Mouse (Mus musculus) heart, embryonic 13.5 days (tissue): ENCODE measurements around the gene Rpap1. TPM values are rescaled to one million over a fixed set of nuclear protein-coding genes. Genes with fewer than 3 reads are reported as not detected.

Source experiments
- ATAC-seq: fragments of 200-750 bp; cut with Nextera tagmentation; 2 replicates; pipeline ENCODE4 v1.8.0; 2017; ENCODE audit warnings: moderate TSS enrichment; ENCODE audit not compliant: insufficient number of reproducible peaks, low FRiP score, low TSS enrichment; ENCODE audit errors: extremely low read depth
- H3K27ac ChIP-seq: fragments of 300-500 bp; sonication (generic); replicated peaks from 2 replicates; pipeline ENCODE4 v1.5.1; 2015; ENCODE audit warnings: moderate library complexity, mild to moderate bottlenecking, inconsistent platforms
- H3K27me3 ChIP-seq: fragments of 300-500 bp; sonication (generic); replicated peaks from 2 replicates; pipeline ENCODE4 v1.6.1; 2015; ENCODE audit warnings: mild to moderate bottlenecking, inconsistent platforms
- H3K36me3 ChIP-seq: fragments of 300-500 bp; sonication (generic); 2 replicates; pipeline ENCODE4 v1.6.1; 2015; ENCODE audit warnings: mild to moderate bottlenecking, inconsistent platforms
- H3K4me1 ChIP-seq: fragments of 300-500 bp; sonication (generic); 2 replicates; pipeline ENCODE4 v1.6.1; 2015; ENCODE audit warnings: inconsistent platforms
- H3K4me2 ChIP-seq: fragments of 300-500 bp; sonication (generic); 2 replicates; pipeline ENCODE4 v1.6.1; 2015; ENCODE audit warnings: inconsistent platforms, mild to moderate bottlenecking, moderate library complexity
- H3K4me3 ChIP-seq: fragments of 300-500 bp; sonication (generic); 2 replicates; pipeline ENCODE4 v1.5.1; 2015; ENCODE audit warnings: moderate library complexity, mild to moderate bottlenecking, inconsistent platforms
- H3K9ac ChIP-seq: fragments of 300-500 bp; sonication (generic); 2 replicates; pipeline ENCODE4 v1.6.1; 2015; ENCODE audit warnings: inconsistent platforms, mild to moderate bottlenecking, moderate library complexity
- H3K9me3 ChIP-seq: fragments of 300-500 bp; sonication (generic); 2 replicates; pipeline ENCODE4 v1.6.1; 2016; ENCODE audit warnings: inconsistent platforms
- WGBS: fragments of 180-500 bp; shearing (Covaris S2); methylation state at CpG from one replicate; pipeline ENCODE4 v1.1.7; 2015; ENCODE audit warnings: mixed read lengths; 5-methylcytosine and 5-hydroxymethylcytosine counted together
- polyA plus RNA-seq: library from polyadenylated mRNA; unstranded; fragments of >200 nt; fragmentation: Nextera tagmentation; extraction: Ambion mirVana; gene quantifications from 2 replicates; pipeline ENCODE4 v1.2.1, GENCODE M21; 2015

The Rpap1 gene
- polyA plus RNA-seq: 17.6 and 19.4 TPM in 2 replicates

DNA sequence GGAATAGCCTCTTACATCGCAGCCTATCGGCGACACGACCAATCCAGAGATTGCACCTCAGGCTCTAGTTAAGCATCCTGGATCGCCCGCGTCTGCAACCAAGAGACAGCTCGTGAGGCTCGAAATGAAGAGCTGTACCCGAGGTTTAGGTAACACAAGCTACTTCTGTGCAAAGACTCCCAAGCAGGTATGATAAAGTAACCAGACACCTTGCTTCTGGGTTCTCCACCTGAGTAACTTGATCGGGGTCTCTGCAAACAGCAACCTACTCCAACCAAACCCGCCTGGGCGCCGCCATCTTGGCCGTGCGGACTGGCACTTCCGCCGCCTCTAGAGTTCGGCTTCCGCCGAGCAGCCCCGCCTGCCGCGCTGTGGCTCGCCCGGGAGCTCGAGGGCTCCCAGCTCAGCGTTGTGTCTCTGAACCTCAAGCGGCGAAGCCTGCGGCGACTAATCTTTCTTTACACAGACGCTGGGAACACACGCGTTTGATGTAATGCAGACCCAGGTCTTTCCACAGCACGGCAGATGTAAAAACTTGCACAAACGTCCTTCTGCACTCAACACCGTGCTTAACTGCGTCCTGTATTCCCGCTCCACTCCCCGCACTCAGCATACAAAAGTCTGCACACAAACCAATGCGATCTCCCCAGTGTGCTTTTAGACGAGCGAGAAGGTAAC, at the start of gene Rpap1:
Gene Rpap1, minus strand, starts transcription at position 332 of the 678 bp plus-strand sequence.
- under 1% methylated on average over 44 of the region's 44 CpGs for WGBS
- peak; percentile 76; the same call in 1 of the 2 replicates for ATAC-seq

DNA sequence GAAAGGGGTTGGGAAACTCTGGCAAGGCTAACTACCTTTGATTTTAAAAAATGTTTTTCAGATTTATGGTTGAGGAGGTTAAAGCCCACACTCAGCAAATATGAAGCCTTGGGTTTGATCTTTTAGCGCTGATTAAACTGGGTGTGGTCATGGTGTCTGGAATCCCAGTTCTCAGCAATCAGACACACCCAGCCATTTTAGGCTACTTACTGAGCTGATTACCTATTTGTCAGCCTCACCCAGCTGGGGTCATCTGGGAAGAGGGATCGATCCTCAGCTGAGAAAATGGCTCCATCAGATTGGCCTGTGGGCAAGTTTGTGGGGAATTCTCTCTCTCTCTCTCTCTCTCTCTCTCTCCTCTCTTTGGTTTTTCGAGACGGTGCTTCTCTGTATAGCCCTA, 46.9 kb upstream of the Rpap1 start:
- WGBS: 81% methylated on average over 4 of the region's 4 CpGs
- Histone ChIP-seq H3K9me3 (no peaks in the 10 kb centered on the region), H3K4me3 (no peak overlapping the region), H3K27me3 (0 out of 2 replicates have a peak, but pooled peaks cover 7% of the 10 kb centered on the region), H3K4me2 (no peak overlapping the region), H3K36me3 (no peaks in the 10 kb centered on the region), H3K9ac (no peak overlapping the region), H3K27ac (no peak overlapping the region), H3K4me1 (no peaks in the 10 kb centered on the region)
- ATAC-seq: no peak

More for the DNA sequence above, at the start of gene Rpap1:
- Histone ChIP-seq H3K27me3 (no peaks in the 10 kb centered on the region), H3K27ac (peak within 1 kb of the TSS; percentile 89), H3K9ac (peak within 1 kb of the TSS; percentile 87), H3K4me2 (peak within 1 kb of the TSS; percentile 90), H3K9me3 (no peaks in the 10 kb centered on the region), H3K36me3 (peaks cover 31% of the 10 kb centered on the region), H3K4me3 (peak within 1 kb of the TSS; percentile 74), H3K4me1 (peaks cover 14% of the 10 kb centered on the region)

DNA sequence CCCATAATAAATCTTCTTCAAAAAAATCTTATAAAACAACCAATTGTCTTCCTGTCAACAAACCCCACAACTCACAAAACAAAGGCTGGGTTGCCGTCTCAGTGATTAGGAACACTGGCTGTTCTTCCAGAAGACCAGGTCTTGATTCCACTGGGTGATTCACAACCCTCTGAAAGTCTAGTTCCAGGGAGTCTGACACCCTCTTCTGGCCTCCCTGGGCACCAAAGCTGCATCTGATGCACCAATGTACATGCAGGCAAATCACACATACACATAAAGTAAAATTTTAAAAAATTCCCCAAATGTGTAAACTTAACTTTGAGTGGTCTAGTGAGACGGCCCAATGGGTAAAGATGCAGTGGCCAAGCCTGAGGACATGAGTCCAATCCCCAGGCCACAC, 43.2 kb upstream of the Rpap1 start:
- H3K27me3 ChIP-seq: no peaks in the 10 kb centered on the region
- ATAC-seq: no peak
- no peaks in the 10 kb centered on the region for H3K36me3 ChIP-seq
- no peaks in the 10 kb centered on the region for H3K9me3 ChIP-seq
- H3K4me1 ChIP-seq: no peaks in the 10 kb centered on the region
- no peak overlapping the region for H3K4me2 ChIP-seq
- H3K9ac ChIP-seq: no peak overlapping the region
- no peak overlapping the region for H3K27ac ChIP-seq
- H3K4me3 ChIP-seq: no peak overlapping the region
- WGBS: 46% methylated on average over 2 of the region's 2 CpGs

DNA sequence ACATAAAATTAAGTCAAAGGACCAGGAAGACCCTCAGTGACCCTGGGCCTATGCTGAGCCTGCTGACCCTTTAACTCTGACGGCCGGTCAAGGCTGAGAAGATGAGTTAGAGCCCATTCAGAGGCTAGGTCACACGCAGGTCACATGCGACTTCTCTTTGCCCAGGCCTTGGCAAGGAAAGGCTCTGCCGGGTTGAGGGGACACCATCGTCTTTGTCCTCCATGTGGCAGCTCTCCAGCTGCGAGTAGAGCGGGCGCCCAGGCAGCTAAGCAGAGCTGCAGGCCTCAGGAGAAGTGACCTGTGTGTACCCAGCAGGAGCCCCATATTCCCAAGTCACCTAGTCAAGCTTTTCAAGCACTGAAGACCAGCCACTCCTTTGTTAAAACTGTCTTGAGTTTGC, 33.8 kb upstream of the Rpap1 start:
- ATAC-seq: no peak
- WGBS: 82% methylated on average over 9 of the region's 9 CpGs

DNA sequence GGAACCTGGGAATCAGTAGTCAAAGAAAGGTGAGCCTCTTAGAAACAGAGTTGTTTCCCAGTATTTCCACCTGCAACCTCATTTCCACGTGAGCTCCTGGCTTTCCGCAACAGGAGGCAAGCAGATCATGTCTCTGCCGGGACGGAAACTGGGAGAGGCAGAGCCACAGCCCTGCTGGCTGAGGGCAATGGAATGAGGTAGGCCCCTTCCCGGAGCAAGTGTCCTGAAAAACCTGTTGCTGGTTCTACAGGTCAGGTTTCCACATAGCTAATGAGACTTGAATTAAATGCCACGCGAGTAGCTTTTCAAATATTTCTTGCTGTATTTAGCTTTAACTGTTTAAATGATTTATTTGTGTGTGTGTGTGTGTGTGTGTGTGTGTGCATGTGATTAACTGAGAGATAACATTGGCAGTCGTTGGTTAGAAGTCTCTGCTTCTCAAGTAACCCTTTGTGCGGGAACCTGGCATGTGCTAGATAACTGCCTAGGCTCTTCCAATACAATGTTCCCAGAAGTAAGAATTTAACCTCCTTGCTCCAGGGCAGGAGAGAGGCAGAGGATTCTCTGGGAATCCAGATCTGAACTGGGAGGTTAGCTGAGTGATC, 31.4 kb upstream of the Rpap1 start:
- Histone ChIP-seq H3K9ac (no peak overlapping the region), H3K9me3 (no peaks in the 10 kb centered on the region), H3K4me3 (no peak overlapping the region), H3K27ac (no peak overlapping the region), H3K4me1 (peaks cover 13% of the 10 kb centered on the region), H3K36me3 (peaks cover 8% of the 10 kb centered on the region; the same call in 1 of the 2 replicates), H3K27me3 (0 out of 2 replicates have a peak, but pooled peaks cover 3% of the 10 kb centered on the region), H3K4me2 (no peak overlapping the region)
- ATAC-seq: no peak
- WGBS: 37% methylated on average over 9 of the region's 9 CpGs

More for the DNA sequence above, 33.8 kb upstream of the Rpap1 start:
- Histone ChIP-seq H3K9ac (no peak overlapping the region), H3K4me3 (no peak overlapping the region), H3K27ac (no peak overlapping the region), H3K4me2 (no peak overlapping the region), H3K9me3 (no peaks in the 10 kb centered on the region), H3K27me3 (0 out of 2 replicates have a peak, but pooled peaks cover 3% of the 10 kb centered on the region), H3K4me1 (peaks cover 6% of the 10 kb centered on the region), H3K36me3 (peaks cover 8% of the 10 kb centered on the region; the same call in 1 of the 2 replicates)

DNA sequence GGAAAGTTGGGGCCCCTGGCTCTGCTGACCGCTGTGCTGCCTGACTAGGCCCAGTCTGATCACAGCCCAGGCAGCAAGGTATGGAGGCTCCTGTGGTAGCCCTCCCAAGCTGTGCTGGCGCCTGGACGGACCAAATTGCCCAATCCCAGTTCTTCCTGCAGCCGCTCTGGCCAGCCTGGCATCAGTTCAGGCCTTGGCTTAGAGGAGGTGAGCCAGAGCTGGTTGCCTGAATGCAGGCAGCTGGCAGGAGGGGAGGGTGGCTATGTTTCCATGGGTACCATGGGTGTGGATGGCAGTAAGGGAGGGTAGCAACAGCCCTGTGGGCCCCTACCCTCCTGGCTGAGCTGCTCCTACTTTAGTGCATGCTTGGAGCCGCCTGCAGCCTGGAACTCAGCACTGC, 29.7 kb upstream of the Rpap1 start:
- no peak overlapping the region; the same call in 1 of the 2 replicates for H3K9ac ChIP-seq
- no peak overlapping the region for H3K4me2 ChIP-seq
- ATAC-seq: no peak
- H3K4me3 ChIP-seq: no peak overlapping the region
- peaks cover 15% of the 10 kb centered on the region for H3K4me1 ChIP-seq
- 84% methylated on average over 5 of the region's 5 CpGs for WGBS
- H3K27ac ChIP-seq: no peak overlapping the region
- H3K9me3 ChIP-seq: no peaks in the 10 kb centered on the region
- H3K27me3 ChIP-seq: no peaks in the 10 kb centered on the region
- H3K36me3 ChIP-seq: peaks cover 17% of the 10 kb centered on the region; the same call in 1 of the 2 replicates

DNA sequence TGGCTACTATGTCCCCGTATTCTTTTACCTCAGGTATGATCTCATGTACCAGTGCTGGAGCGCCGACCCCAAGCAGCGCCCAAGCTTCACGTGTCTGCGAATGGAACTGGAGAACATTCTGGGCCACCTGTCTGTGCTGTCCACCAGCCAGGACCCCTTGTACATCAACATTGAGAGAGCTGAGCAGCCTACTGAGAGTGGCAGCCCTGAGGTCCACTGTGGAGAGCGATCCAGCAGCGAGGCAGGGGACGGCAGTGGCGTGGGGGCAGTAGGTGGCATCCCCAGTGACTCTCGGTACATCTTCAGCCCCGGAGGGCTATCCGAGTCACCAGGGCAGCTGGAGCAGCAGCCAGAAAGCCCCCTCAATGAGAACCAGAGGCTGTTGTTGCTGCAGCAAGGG, 29.3 kb upstream of the Rpap1 start:
- no peak overlapping the region for H3K9ac ChIP-seq
- H3K4me2 ChIP-seq: no peak overlapping the region
- WGBS: 96% methylated on average over 13 of the region's 13 CpGs
- peaks cover 15% of the 10 kb centered on the region for H3K4me1 ChIP-seq
- H3K27me3 ChIP-seq: no peaks in the 10 kb centered on the region
- no peak for ATAC-seq
- no peaks in the 10 kb centered on the region for H3K9me3 ChIP-seq
- peaks cover 19% of the 10 kb centered on the region for H3K36me3 ChIP-seq
- no peak overlapping the region for H3K4me3 ChIP-seq
- no peak overlapping the region for H3K27ac ChIP-seq

DNA sequence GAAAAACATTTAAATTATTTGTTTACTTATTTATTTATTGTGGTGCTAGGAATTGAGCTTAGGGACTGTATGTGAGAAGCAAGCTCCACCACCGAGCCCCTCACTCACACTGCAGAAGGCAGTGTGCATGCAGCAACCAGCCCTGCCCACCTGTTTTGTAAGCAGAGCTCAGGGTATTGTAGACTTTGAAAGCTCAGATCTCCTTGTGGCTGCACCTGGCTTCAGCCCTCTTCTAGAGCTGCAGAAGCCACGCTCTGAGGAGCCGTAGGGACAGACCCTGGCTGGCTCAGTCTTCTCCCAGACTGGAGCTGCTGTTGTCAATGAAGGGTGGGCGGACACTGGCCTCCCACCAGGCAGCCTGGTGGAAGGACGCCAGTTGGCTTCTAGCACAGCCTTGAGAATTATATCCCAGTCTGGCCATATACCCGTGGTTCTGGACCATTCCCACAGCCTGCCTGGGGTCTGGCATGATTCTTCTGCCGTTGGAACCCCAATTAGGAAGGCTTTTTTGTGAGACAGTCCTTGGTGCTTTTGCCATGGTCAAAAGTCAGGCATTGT, 27.1 kb upstream of the Rpap1 start:
- peaks cover 15% of the 10 kb centered on the region for H3K4me1 ChIP-seq
- peaks cover 39% of the 10 kb centered on the region for H3K36me3 ChIP-seq
- 64% methylated on average over 7 of the region's 7 CpGs for WGBS
- H3K27me3 ChIP-seq: 0 out of 2 replicates have a peak, but pooled peaks cover 7% of the 10 kb centered on the region
- H3K9ac ChIP-seq: no peak overlapping the region
- H3K27ac ChIP-seq: no peak overlapping the region
- no peaks in the 10 kb centered on the region for H3K9me3 ChIP-seq
- ATAC-seq: no peak
- H3K4me3 ChIP-seq: no peak overlapping the region
- no peak overlapping the region for H3K4me2 ChIP-seq

DNA sequence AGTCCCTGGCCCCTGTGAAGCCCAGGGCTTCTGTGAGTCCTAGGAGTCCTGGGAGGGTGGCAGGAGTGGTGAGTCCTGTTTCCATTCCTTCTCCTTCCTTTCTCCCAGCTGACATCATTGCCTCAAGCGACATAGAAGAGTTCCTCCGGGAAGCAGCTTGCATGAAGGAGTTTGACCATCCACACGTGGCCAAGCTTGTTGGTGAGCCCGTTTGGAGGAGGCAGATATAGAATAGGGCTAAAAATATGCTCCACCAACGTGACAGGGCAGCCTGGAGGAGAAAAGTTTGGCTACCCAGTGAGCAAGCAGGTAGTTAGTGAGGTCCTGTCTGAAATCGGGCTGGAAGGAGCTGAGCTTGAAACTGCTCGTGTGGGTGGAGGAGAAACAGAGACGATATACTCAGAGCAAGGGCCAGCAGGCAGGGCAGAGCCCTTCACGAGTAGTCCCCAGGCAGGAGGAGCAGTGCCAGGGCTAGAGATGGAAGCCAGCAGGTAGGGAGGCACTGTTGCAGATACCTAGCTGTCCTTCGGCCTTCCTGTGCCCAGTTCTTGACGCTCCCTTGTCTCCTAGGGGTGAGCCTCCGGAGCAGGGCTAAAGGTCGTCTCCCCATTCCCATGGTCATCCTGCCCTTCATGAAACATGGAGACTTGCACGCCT, 24.3 kb upstream of the Rpap1 start:
- WGBS: 61% methylated on average over 14 of the region's 14 CpGs
- no peak for ATAC-seq

DNA sequence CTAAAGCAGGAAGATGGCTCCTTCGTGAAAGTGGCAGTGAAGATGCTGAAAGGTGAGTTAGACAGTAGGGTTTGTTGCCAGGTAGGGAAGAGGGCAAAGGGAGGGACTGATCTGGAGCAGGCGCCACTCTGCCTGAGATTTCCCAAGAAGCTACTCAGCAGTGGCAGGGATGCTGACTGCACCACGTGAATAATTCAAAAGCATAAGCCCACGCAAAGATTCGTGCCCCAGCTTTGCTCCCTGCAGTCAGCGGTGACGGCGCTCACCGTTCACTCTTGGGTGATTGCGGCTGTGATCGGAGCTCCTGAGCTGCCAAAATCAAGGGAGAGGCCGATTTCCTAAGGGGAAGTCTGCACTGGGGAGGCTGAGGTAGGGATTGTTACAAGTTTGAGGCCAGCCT, 23.6 kb upstream of the Rpap1 start:
- H3K4me1 ChIP-seq: peaks cover 22% of the 10 kb centered on the region
- H3K36me3 ChIP-seq: peaks cover 39% of the 10 kb centered on the region
- 0 out of 2 replicates have a peak, but pooled peaks cover 7% of the 10 kb centered on the region for H3K27me3 ChIP-seq
- H3K4me3 ChIP-seq: no peak overlapping the region
- 76% methylated on average over 12 of the region's 12 CpGs for WGBS
- no peaks in the 10 kb centered on the region for H3K9me3 ChIP-seq
- H3K9ac ChIP-seq: no peak overlapping the region
- no peak for ATAC-seq
- H3K4me2 ChIP-seq: no peak overlapping the region
- H3K27ac ChIP-seq: no peak overlapping the region

More for the DNA sequence above, 24.3 kb upstream of the Rpap1 start:
- Histone ChIP-seq H3K27ac (no peak overlapping the region), H3K36me3 (peaks cover 43% of the 10 kb centered on the region), H3K4me2 (no peak overlapping the region), H3K4me3 (no peak overlapping the region), H3K9me3 (no peaks in the 10 kb centered on the region), H3K27me3 (0 out of 2 replicates have a peak, but pooled peaks cover 7% of the 10 kb centered on the region), H3K4me1 (peaks cover 22% of the 10 kb centered on the region), H3K9ac (no peak overlapping the region)

DNA sequence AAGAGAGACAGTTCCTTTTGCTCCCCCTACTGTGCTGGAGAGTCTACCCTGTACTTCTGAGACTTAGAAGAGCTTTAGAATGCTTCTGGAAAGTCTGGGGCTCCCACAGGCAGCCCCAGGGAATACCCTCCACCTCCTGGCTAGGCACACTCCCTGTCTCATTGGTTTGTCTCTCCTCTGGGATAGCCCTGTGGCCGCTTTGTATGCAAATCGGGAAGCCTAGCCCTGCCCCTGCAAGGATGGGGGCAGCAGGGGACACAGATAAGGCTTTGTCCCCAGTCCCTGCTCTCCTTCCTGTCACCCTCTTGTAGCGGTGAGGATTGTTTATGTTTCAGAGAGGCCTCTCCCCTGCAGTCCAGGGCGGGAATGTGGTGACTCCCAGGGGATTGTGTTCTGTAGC, 21.5 kb upstream of the Rpap1 start:
- 23% methylated on average over 4 of the region's 4 CpGs for WGBS
- 0 out of 2 replicates have a peak, but pooled peaks have one; percentile 11 for ATAC-seq
- Histone ChIP-seq H3K27me3 (peaks cover 11% of the 10 kb centered on the region), H3K4me1 (peaks cover 34% of the 10 kb centered on the region), H3K27ac (no peak overlapping the region), H3K4me3 (no peak overlapping the region), H3K4me2 (no peak overlapping the region), H3K36me3 (peaks cover 39% of the 10 kb centered on the region), H3K9ac (no peak overlapping the region; the same call in 1 of the 2 replicates), H3K9me3 (no peaks in the 10 kb centered on the region)
